Mouse (Mus musculus): ENCODE results near the gene Dok7.

DNA sequence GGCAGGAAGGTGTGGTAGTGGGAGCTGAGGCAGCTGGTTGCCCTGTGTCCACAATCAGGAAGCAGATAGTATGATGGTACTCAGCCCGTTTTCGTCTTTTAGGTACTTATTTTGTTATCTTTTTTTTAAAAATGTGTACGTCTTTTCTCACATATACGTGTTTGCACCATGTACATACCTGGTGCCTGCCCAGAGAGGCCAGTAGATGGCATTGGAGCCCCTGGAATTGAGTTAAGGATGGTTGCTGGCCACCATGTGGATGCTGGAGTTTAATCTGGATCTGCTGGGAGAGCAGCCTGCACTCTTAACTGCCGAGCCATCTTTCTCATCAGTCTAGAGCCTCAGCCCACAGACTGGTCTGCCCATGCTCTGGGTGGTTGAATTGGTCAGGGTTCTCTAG lies 6.0 kb upstream of the Dok7 start:
- TF ChIP-seq EP300 (IDR thresholded peaks at IDR 0.05; ENCODE audit: low read depth) (no peak), CTCF (IDR thresholded peaks at IDR 0.05; ENCODE audit: low read depth) (peak; percentile 27)

All from liver, postnatal 0 days (tissue).